Mouse (Mus musculus) megakaryocyte, adult 5-6 weeks (primary cell): ENCODE data around the gene Ddx4. TPM values are rescaled to one million over a fixed set of nuclear protein-coding genes. Genes with fewer than 3 reads are reported as not detected.
A peak's percentile ranks its signal among the peaks of the same experiment; 100 is the strongest.
"Not testable (repeated sequence)": the region's sequence is repeated elsewhere in the genome, so short reads cannot be mapped to it uniquely, and the experiment has no call there.

ENCODE experiments used
- ATAC-seq: 2 replicates; pipeline ENCODE4 v1.8.0; 2016; ENCODE audit warnings: mild to moderate bottlenecking, inconsistent platforms; ENCODE audit not compliant: poor library complexity, severe bottlenecking
- total RNA-seq, 2 experiments: library from RNA; stranded (forward) in 1 of 2; stranded (reverse) in 1 of 2; fragments of 153-499, 151-499 nt in 1 of 2; fragments of 221-1000, 200-1000 nt in 1 of 2; gene quantifications; 2 replicates each; pipeline versions ENCODE4 v1.2.3 to v1.2.4; 2015 to 2017

The Ddx4 gene
- total RNA-seq, 2 experiments from 2014 or later: 0.29 TPM; not detected in 1

DNA sequence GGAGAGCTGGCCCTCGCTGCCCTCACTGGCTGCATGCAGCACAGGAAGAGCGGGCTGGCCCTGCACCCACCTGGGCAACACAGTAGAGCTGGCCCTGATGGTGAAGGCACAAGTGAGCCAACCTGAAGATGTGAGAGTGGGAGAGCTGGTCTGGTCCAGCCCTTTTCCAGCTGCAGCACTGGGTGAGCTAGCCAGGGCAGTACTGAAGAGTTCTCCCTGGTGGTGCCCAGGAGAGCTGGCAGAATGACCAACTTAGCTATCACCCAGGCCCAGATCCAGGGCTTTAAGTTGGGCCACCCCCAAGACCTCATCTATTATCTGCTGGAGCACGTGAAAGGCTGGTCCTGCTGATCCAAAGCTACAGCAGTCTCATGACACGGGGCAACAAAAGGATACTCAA is 13.2 kb downstream of the Ddx4 start:
- ATAC-seq: peak; percentile 35

DNA sequence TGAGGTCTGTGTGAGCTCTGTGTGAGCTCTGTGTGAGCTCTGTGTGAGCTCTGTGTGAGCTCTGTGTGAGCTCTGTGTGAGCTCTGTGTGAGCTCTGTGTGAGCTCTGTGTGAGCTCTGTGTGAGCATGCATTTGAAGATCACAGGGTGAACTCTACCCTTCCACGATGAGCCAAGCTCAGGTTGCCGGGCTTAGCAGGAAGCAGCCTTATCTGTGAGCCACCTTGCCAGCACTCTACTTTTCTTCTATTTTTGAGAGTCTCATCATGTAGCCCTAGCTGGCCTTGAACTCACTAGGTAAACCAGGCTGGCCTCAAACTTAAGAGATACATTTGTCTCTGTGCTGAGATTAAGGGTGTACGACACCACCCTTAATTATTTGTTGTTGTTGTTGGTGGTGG is 15.8 kb downstream of the Ddx4 start:
- no peak for ATAC-seq

DNA sequence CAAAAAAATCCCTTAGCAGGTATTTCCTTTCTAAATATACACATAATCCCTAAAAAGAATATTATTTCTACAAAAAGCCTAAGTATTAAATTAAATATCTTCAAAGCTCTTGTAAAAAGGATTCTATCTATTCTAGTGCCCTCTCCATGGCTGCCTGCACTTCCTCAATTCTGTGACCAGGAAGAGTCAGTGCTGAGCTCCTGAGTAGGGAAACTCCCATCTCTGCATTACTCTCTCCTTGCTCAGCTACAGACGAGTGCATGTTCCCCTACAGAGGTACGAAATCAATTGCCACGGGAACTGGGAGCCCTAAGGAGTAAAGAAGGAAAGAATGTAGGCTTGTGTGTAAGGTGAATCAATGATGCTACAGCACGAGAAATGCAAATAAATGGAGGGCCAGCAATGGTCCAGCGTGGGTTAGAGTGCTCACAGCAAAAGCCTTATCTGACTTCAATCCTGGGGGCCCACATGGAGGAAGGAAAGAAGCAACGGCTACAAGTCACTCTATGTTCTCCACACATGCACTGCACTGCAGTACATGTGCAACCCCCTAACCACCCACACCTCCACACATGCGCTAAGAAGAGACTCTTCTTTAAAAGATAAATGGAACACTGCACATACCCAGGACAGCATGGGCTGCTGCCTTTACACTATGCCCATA is 17.0 kb downstream of the Ddx4 start:
- ATAC-seq: peak; percentile 84

DNA sequence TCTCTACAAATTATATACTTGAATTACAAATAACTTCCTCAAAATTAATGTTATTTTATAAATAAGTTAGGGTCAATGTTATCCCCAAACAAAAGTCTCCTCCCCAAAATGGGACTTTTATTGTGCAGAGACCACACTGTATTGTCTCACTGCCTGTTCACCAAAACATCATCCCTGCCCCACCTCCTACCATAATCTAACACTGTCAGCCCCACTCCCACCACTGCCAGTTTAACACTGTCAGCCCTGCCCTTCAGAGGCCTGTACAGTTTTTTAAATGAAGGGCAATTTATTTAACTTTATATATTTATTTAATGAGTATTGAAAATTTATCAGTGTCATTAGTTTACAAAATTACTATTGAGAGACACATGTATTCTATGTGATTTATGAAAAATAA is 26.7 kb downstream of the Ddx4 start:
- no peak for ATAC-seq

DNA sequence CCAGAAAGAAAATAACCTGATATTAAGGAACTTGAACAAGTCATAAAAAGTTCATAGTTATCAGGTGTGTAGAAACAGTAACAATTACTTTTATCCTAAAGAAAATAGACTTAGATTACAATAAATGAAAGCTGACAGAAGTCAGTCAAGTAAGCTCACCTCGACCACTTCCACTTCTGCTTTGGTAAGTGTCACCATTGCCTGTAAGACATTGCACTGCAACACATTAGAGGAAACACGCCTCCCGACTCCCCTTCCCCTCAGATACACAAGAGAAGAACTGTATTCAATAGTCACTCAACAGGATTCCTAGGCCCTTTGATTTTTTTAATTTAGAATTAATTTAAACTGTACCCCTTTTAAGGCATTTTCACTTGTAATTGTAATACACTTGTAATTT is 27.7 kb downstream of the Ddx4 start:
- ATAC-seq: peak; percentile 94

DNA sequence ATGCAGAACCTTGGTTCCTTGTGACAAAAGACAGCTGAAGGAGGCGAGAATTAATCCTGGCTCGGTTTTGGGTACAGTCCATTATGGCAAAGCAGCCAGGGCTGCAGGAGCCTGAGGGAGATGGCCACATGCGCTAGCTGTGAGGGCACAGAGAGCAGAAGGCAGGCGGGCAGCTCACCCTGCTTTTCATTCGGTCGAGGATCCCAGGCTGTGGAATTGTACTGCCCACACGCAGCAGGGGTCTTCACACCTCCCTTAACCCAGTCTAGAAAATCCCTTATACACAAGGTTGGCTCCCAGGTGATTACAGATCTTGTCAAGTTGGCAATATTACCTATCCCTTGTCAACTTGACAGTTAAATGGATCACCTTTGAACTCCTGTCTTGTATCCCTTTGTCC is 28.6 kb downstream of the Ddx4 start:
- no peak for ATAC-seq

DNA sequence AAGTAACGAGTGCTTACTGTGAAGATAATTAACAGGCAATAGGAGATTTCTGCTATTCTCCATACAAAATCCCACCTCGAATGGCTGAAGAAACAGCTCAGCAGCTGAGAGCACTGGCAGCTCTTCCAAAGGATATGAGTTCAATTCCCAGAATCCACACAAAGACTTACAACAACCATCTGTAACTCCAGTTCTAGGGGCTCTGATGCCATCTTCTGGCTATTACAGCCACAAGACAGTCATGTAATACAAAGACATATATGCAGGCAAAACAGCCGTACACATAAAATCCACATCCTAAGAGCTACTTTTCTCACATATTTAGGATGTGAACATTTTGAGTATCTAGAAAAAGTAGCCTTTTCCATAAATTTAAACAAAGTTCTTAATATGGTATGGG is 30.7 kb downstream of the Ddx4 start:
- ATAC-seq: no peak

DNA sequence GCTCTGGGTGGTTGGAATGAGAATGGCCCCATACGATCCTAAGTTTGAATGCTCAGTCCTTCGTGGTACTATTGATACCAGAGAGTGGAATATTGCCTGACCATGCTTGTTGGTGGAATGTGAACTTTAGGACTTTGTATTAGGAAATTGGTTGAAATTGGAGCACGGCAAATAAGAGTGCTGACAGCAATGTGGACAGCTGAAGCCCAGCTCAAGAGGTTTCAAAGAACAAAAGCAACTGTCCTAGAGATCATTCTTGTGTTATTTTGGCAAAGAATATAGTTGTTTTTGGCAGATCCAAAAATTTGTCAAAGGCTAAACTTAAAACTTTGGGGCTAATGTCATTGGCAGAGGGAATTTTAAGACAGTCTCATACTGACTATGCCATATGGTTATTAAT is 43.7 kb downstream of the Ddx4 start:
- ATAC-seq: no peak

DNA sequence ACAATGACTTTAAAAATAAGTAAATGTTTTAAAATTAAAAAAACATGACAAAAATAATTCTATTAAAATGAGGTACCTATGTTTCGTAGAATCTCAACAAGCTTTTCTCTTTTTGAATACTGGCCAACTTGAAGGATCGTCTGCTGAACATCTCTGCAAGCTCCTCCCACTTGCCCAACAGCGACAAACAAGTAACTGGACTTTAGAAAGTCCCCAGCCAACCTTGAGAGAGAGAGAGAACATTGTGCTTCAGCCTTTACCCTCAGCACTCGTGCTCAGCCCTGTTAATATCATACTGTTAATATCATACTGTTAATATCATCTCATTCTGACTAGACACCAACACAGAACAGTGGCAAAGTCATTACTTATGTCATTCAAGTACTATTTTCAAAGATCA is 47.9 kb downstream of the Ddx4 start:
- no peak for ATAC-seq

DNA sequence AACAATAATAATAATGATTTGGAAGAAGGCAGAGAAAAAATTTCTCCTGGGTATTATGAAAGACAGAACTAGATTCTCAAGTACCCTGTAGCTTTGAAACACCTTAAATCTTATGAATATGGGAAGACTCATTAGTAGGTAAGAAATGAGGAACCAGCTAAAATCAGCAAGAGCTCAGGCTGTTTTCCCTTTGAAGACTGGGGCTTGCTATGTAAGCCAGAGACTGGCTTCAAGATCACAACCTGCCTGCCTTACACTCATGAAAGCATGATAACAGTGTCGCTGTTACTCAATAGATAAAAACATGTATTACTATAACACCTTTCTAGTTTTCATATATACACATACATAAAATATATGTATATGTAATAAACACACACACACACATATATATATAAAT is 48.4 kb downstream of the Ddx4 start:
- ATAC-seq: no peak

DNA sequence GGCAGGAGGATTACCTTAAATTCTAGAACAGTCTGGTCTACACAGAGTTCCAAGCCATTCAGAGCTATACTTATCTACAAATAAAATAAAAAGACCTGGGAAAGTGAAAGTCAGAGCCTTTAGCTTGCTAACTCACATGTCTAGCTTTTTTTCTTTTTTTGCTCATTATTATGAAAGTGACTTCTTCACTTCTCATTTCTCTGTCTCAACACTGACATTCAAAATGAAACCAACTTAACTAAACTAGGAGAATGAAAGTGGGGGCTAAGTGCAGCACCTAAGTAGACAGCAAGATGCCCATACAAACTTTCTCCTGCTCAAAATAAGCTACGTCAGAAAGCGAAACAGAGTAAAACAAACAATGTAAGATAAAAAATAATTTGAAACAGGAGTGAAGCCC is 49.7 kb downstream of the Ddx4 start:
- peak; percentile 49; the same call in 1 of the 2 replicates for ATAC-seq

DNA sequence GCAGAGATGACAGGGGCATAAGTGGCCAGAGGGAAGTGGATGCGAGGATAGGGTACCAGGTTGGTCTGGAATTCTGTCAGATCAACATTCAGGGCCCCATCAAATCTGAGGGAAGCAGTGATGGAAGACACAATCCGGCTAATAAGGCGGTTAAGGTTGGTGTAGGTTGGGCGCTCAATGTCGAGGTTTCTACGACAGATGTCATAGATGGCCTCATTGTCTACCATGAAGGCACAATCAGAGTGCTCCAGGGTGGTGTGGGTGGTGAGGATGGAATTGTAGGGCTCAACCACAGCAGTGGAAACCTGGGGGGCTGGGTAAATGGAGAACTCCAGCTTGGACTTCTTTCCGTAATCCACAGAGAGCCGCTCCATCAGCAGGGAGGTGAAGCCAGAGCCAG is 58.0 kb downstream of the Ddx4 start, which contains the start of gene Il31ra:
Il31ra (minus strand) TSS at position 101 of the 400 bp plus-strand sequence.
- ATAC-seq: not testable (repeated sequence)

DNA sequence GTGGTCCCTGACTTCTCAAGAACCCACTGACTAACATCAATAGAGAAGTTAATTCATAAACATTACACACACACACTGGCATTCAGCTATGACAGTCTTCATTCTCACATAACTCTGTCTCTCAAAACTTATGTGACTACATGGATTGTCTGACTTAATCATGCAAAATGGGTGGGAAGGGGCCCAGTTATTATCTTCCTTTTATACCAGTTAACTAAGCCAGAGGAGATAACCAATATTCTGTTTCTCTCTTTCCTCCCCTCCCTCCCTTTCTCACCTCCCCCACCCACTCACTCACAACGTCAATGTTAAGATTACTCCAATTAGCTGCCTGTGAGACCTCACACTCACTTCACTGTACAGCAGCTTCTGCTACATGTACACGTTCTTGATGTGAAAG is 62.0 kb downstream of the Ddx4 start:
- ATAC-seq: no peak

DNA sequence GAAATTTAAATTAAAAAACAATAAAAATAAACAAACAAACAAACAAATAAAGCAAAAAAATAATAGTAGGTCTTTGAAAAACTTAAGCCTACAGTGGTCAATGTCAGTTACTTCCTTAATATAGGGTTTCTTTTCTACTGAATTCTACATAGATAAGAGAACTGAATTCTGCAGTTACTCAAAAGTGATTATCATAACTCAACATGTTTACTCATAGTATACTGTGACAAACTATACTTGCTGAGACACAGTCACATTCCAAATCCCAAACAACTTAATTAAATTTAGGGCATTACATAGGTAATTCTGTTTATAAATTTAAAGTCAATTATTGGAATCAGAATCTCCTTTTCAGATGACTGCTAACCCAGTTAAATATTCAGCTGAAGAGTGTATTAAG is 62.6 kb downstream of the Ddx4 start:
- ATAC-seq: no peak

DNA sequence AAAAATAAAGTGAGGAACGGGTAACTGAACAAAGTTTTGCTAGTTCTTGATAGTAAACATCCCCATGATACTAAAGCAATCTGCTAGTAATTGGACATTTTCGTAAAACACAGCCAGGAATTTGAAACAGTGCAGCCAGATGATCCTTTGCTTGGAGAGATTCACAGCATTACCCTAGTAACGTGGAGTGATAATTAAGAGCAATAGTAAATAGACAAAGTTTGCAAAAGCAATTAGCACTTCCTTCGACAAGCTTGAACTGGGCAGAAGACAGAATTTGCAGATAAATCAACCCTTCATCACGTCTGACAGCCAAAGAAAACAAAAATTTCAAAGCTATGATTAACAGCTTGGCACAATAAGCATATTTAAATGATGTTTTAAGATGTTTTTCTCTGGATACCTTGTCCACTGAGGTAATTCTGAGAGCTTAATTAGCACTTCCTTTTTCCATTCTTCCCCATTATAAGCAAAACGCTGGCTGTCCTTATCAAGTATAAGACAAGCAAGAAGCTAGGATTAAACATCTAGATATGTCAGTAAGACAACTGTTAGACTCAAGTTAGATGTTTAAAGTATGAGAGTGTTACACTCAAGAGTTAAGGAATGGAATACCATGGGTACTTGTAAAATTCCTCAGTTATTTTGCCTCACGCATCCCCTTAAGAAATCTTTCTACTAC is 67.6 kb downstream of the Ddx4 start:
- no peak for ATAC-seq

DNA sequence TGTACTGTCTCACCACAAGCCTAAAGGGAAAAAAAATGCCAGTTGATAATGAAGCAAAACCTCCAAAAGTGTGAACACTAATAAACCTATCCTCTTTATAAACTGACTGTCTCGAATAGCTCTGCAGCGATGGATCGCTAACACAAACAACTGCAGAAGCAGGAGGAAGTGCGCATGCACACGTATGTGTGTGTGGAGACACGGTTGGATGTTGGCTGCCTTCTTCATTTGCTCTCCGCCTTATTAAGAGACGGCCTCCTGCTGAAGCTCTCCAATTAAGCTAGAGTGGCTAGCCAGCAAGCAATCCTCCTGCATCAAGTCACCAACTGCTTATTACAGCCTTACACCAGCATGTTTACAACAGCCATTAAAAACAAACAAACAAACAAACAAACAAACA is 70.0 kb downstream of the Ddx4 start:
- ATAC-seq: no peak

DNA sequence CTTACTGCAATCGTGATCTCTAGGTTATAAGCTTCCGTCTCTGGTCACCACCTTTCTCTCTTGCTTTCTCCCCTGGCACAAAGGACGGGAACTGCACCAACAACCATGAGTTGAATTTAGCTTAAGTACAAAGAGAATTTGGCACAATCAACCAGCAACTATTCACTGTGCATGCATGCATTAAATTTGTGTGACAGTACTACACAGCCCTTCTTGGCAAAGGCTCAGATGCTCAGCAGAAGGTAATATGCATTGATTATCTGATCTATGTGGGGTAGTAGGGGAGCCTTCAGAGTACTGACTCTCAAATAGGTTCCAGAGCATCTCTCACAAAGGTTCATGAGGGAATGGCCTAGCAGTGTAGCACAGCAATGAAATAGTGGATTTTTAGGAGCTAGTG is 70.5 kb downstream of the Ddx4 start:
- ATAC-seq: no peak

DNA sequence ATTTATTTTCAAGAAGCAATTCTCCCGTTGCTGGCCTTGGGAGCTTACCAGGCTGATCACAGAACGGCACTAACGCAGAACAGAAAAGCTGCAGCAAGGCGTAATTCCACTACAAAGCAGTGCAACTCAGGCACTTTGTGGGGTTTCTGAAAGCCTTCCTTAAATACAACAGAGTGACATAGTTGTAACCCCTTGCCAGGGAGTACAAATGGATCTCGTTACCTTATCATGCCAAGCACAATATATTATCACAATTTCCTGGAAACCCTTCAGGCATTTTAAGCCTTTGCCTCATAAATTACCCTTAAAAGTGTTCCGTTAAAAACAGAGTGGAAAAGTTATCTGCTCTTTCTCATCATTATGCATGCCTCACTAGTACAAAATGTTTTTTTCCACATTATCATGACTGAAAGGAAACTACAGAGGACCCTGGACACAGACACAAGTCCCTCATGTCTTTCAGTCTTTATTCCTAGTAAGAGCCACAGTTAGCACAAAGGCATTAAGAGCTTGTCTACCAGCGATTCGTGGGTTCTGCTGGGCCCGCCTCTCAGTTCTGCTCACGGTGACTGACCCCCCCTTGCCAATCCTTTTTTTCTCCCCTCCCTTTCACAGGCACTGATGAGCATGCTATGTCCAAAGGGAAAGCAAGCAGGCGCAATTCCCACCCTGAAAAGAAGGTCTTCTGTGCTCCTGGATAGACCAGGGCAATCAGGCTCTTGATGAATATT is 71.5 kb downstream of the Ddx4 start:
- no peak for ATAC-seq

DNA sequence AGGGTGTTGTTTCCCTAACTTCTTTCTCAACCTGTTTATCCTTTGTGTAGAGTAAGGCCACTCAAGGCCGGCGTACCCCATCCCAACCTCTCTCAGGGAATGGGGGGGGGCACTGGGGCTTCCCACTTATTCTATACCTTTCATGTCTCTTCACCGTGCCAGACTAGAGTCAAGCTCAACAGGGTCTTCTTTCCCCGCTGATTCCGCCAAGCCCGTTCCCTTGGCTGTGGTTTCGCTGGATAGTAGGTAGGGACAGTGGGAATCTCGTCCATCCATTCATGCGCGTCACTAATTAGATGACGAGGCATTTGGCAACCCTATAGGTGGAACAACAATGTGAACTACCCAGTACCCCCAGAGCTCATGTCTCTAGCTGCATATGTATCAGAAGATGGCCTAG is 74.2 kb downstream of the Ddx4 start:
- not testable (repeated sequence) for ATAC-seq

DNA sequence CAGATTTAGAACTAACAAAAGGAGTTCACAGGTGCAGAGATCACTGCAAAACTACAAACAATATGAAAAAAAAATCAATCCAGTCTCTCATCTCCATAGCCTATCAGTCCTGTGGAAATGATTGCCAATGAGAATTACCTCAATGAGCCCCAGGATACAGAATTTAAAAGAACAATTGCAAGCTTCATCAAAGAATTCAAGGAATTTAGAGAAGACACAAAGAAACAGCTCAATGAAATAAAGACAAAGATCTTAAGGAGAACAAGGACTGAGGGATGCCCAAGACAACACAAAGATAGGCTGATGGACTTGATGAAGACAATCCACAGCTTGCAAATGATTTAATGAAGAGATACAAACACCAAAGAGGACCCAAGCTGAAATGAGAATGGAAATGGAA is 78.5 kb downstream of the Ddx4 start:
- ATAC-seq: no peak

DNA sequence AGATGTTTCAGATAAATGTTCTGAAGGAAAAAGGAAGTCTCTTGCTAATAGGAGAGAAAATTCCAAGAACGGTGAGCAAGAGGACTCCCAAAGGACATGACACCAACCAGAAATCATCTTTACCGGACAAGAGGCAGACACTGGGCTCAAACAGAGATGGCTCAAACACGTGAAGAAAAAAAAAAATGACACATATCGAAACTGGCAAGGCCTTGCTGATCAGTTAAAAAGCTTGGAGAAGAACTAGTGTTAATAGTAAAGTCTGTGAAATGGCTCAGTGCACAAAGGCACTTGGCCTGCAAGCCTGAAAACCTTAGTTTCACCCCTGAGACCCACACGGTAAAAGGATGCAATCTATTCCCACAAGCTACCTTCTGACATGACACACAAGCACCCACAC is 81.5 kb downstream of the Ddx4 start:
- no peak for ATAC-seq

DNA sequence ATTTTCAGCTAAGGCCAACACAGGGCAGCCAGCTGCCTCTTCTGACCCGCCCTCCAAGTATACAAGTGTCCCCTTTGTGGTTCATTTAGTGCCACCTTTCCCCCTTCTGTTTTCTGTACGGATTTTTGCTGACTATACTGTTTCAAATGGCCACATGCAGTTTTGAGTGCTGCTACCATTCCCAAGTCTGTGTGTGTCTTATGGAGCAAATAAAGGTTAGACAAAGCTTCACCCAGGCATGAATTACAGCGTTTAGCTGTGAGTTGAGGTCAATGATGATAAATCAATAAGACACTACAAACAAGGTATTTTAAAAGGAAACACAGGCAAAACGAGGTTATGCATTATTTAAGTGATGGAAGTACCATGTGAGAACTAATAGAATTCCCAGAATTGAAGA is 82.7 kb downstream of the Ddx4 start:
- no peak for ATAC-seq
